Mouse (Mus musculus): ENCODE data around the gene Ankrd33. TPM values are rescaled to one million over a fixed set of nuclear protein-coding genes. Genes with fewer than 3 reads are reported as not detected.

Ankrd33 gene
- total and polyA plus RNA-seq, 3 experiments = not detected

DNA sequence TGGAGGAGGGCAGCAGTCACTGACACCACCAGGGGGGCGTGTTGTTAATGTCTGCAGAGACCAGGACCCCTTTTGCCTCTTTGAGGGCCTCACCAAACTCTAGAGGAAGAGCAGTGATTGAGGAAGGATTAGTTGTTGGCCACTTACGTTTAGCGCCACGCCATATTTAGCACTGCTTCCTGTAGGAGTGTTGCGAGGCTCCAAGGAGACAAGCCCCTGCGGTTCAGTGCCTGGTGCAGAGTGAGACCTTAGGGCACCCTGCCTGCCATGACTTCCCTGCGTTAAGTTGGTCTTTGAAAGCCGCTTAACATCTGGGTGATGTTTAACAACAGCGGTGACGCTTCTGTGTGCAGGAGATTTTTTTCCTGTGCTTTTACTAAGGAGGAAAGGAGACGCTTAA is 15.9 kb downstream of the Ankrd33 start:
- Histone ChIP-seq H3K27ac (ENCODE audit: control insufficient read depth, low read depth, low read length) (no peak overlapping the region), H3K4me1 (ENCODE audit: control insufficient read depth in 1 of 2, insufficient read depth in 2 of 2, low read length in 2 of 2) (no peaks in the 10 kb centered on the region), H3K79me2 (ENCODE audit: control insufficient read depth, insufficient read depth, low read length, poor library complexity) (no peaks in the 10 kb centered on the region), H3K9me3 (replicated peaks; ENCODE audit: insufficient read depth, low read length) (no peaks in the 10 kb centered on the region), H3K36me3 (ENCODE audit: control insufficient read depth in 1 of 2, insufficient read depth in 2 of 2, low read length in 2 of 2) (no peaks in the 10 kb centered on the region), H3K4me3 (ENCODE audit: control insufficient read depth in 1 of 2, insufficient read depth in 1 of 2, low read depth in 2 of 2, low read length in 2 of 2) (no peak overlapping the region), H3K27me3 (ENCODE audit: control insufficient read depth in 1 of 2, insufficient read depth in 2 of 2, low read length in 2 of 2) (peaks cover 6 to 8% of the 10 kb centered on the region in 2 experiments; a peak in 3 of 4 replicates), H3K9ac (ENCODE audit: control insufficient read depth, low read depth, low read length, poor library complexity, severe bottlenecking) (no peak overlapping the region)
- no peak for DNase-seq (ENCODE audit: low read depth, low spot score)
- TF ChIP-seq SIN3A (IDR thresholded peaks at IDR 0.05; ENCODE audit: low read length) (no peak), ELF1 (IDR thresholded peaks at IDR 0.05; ENCODE audit: low read depth, low read length) (no peak), POLR2AphosphoS2 (IDR thresholded peaks at IDR 0.05; ENCODE audit: low read length) (no peak), CHD2 (IDR thresholded peaks at IDR 0.05; ENCODE audit: low read length) (no peak)

DNA sequence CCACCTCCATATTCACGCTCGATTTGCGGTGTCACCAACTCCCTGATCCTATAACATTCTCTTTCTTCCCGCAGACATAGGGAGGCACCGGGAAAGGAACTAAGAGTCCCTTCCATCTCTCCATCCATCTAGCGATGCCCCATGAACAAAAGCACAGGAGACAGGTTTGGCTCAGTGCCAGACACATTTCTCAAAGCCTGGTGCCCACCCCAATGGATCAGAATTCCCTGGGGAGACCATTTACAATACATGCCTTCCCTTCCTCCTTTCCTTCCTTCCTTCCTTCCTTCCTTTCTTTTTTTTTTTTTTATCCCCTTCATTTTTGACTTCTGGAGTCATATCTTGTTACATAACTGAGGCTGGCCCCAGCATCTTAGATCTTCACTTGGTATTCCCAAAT is 16.5 kb downstream of the Ankrd33 start:
- Histone ChIP-seq H3K4me3 (ENCODE audit: control insufficient read depth in 1 of 2, insufficient read depth in 1 of 2, low read depth in 2 of 2, low read length in 2 of 2) (no peak overlapping the region), H3K27ac (ENCODE audit: control insufficient read depth, low read depth, low read length) (no peak overlapping the region), H3K79me2 (ENCODE audit: control insufficient read depth, insufficient read depth, low read length, poor library complexity) (no peaks in the 10 kb centered on the region), H3K9me3 (replicated peaks; ENCODE audit: insufficient read depth, low read length) (no peaks in the 10 kb centered on the region), H3K36me3 (ENCODE audit: control insufficient read depth in 1 of 2, insufficient read depth in 2 of 2, low read length in 2 of 2) (no peaks in the 10 kb centered on the region), H3K9ac (ENCODE audit: control insufficient read depth, low read depth, low read length, poor library complexity, severe bottlenecking) (no peak overlapping the region), H3K4me1 (ENCODE audit: control insufficient read depth in 1 of 2, insufficient read depth in 2 of 2, low read length in 2 of 2) (no peaks in the 10 kb centered on the region), H3K27me3 (ENCODE audit: control insufficient read depth in 1 of 2, insufficient read depth in 2 of 2, low read length in 2 of 2) (peaks cover 4 to 8% of the 10 kb centered on the region in 2 experiments; a peak in 3 of 4 replicates)
- TF ChIP-seq POLR2AphosphoS5 (IDR thresholded peaks at IDR 0.05; ENCODE audit: borderline replicate concordance, low read depth, low read length) (no peak), CHD2 (IDR thresholded peaks at IDR 0.05; ENCODE audit: low read length) (no peak), GABPA (IDR thresholded peaks at IDR 0.05; ENCODE audit: low read depth, low read length) (no peak), CTCF (IDR thresholded peaks at IDR 0.05 in 2 of 3, conservative IDR thresholded peaks at IDR 0.05 in 1 of 3; ENCODE audit: control insufficient read depth in 1 of 3, insufficient read depth in 1 of 3, low read depth in 2 of 3, low read length in 3 of 3, poor library complexity in 1 of 3, severe bottlenecking in 1 of 3) (no peak), USF1 (IDR thresholded peaks at IDR 0.05; ENCODE audit: low read depth, low read length) (no peak), NRF1 (IDR thresholded peaks at IDR 0.05; ENCODE audit: insufficient read depth, low read depth, low read length, poor library complexity, severe bottlenecking) (no peak), ZNF384 (IDR thresholded peaks at IDR 0.05; ENCODE audit: low read depth, low read length) (no peak), ZKSCAN1 (IDR thresholded peaks at IDR 0.05; ENCODE audit: low read depth, low read length) (no peak), HCFC1 (IDR thresholded peaks at IDR 0.05; ENCODE audit: low read depth, low read length) (no peak), ZMIZ1 (IDR thresholded peaks at IDR 0.05; ENCODE audit: low read depth, low read length) (no peak)
- no peak for DNase-seq (ENCODE audit: low read depth, low spot score)

DNA sequence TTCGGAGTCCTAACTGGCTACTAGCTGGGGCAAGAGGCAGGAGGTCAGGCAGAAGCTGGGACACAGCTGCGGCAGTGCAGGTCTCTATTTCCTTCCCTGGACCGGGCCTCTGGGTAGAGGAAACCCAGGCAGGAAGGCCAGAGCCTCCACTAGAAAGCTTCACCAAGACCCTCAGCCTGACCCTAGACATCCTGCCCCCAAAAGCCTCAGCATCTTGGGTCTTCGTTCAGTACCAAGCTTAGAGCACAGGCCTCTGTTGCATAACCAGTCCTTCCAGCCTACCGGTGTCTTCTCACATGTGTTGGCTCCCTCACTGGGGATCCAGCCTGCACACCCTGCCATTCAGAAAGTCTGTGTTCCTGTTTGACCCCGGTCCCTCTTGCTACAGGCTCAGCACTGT is 17.2 kb downstream of the Ankrd33 start:
- H3K9me3 ChIP-seq (replicated peaks; ENCODE audit: insufficient read depth, low read length) = no peaks in the 10 kb centered on the region
- no peak overlapping the region for H3K27ac ChIP-seq (ENCODE audit: control insufficient read depth, low read depth, low read length)
- no peak for DNase-seq (ENCODE audit: low read depth, low spot score)
- H3K36me3 ChIP-seq (ENCODE audit: control insufficient read depth in 1 of 2, insufficient read depth in 2 of 2, low read length in 2 of 2) = peaks cover 0 to 1% of the 10 kb centered on the region in 2 experiments; a peak in 2 of 4 replicates
- H3K27me3 ChIP-seq (ENCODE audit: control insufficient read depth in 1 of 2, insufficient read depth in 2 of 2, low read length in 2 of 2) = peaks cover 4 to 7% of the 10 kb centered on the region in 2 experiments; a peak in 2 of 4 replicates
- no peaks in the 10 kb centered on the region for H3K79me2 ChIP-seq (ENCODE audit: control insufficient read depth, insufficient read depth, low read length, poor library complexity)
- H3K9ac ChIP-seq (ENCODE audit: control insufficient read depth, low read depth, low read length, poor library complexity, severe bottlenecking) = no peak overlapping the region
- no peak overlapping the region for H3K4me3 ChIP-seq (ENCODE audit: control insufficient read depth in 1 of 2, insufficient read depth in 1 of 2, low read depth in 2 of 2, low read length in 2 of 2)
- TF ChIP-seq SIN3A (IDR thresholded peaks at IDR 0.05; ENCODE audit: low read length) = no peak
- no peak for TF ChIP-seq MYB (IDR thresholded peaks at IDR 0.05; ENCODE audit: low read depth, low read length)
- TF ChIP-seq CTCF (IDR thresholded peaks at IDR 0.05 in 2 of 3, conservative IDR thresholded peaks at IDR 0.05 in 1 of 3; ENCODE audit: control insufficient read depth in 1 of 3, insufficient read depth in 1 of 3, low read depth in 2 of 3, low read length in 3 of 3, poor library complexity in 1 of 3, severe bottlenecking in 1 of 3) = no peak
- no peak for TF ChIP-seq USF2 (IDR thresholded peaks at IDR 0.05; ENCODE audit: borderline replicate concordance in 1 of 2, insufficient read depth in 1 of 2, low read depth in 1 of 2, low read length in 2 of 2)
- no peak for TF ChIP-seq CHD1 (IDR thresholded peaks at IDR 0.05; ENCODE audit: low read depth, low read length)
- TF ChIP-seq CHD2 (IDR thresholded peaks at IDR 0.05; ENCODE audit: low read length) = no peak
- no peak for TF ChIP-seq POLR2A (IDR thresholded peaks at IDR 0.05; ENCODE audit: control insufficient read depth in 1 of 2, insufficient read depth in 1 of 2, low read depth in 1 of 2, low read length in 2 of 2, poor library complexity in 1 of 2)
- TF ChIP-seq HCFC1 (IDR thresholded peaks at IDR 0.05; ENCODE audit: low read depth, low read length) = no peak
- no peak for TF ChIP-seq UBTF (IDR thresholded peaks at IDR 0.05; ENCODE audit: borderline replicate concordance, insufficient read depth, low read depth, low read length)
- no peak for TF ChIP-seq EP300 (IDR thresholded peaks at IDR 0.05; ENCODE audit: low read depth in 1 of 2, low read length in 2 of 2)
- TF ChIP-seq RAD21 (IDR thresholded peaks at IDR 0.05; ENCODE audit: low read depth, low read length) = no peak
- no peak for TF ChIP-seq KAT2A (conservative IDR thresholded peaks at IDR 0.05; ENCODE audit: low read depth, low read length)
- TF ChIP-seq MAZ (IDR thresholded peaks at IDR 0.05; ENCODE audit: low read depth, low read length) = no peak
- no peak for TF ChIP-seq MAX (IDR thresholded peaks at IDR 0.05; ENCODE audit: low read length)
- TF ChIP-seq BHLHE40 (IDR thresholded peaks at IDR 0.05; ENCODE audit: borderline replicate concordance, low read depth, low read length) = no peak
- TF ChIP-seq GABPA (IDR thresholded peaks at IDR 0.05; ENCODE audit: low read depth, low read length) = no peak
- peaks cover 1 to 5% of the 10 kb centered on the region in 2 experiments; a peak in 3 of 4 replicates for H3K4me1 ChIP-seq (ENCODE audit: control insufficient read depth in 1 of 2, insufficient read depth in 2 of 2, low read length in 2 of 2)
